Mouse (Mus musculus) midbrain, embryonic 15.5 days (tissue): ENCODE measurements around the gene Nrd1. TPM values are rescaled to one million over a fixed set of nuclear protein-coding genes. Genes with fewer than 3 reads are reported as not detected.

Source experiments
- ATAC-seq: fragments of 200-750 bp; cut with Nextera tagmentation; replicated peaks from 2 replicates; pipeline ENCODE4 v1.8.0; 2017; ENCODE audit warnings: moderate TSS enrichment
- H3K27ac ChIP-seq: fragments of 300-500 bp; sonication (generic); 2 replicates; pipeline ENCODE4 v1.5.1; 2015; ENCODE audit warnings: mild to moderate bottlenecking, inconsistent platforms
- H3K27me3 ChIP-seq: fragments of 300-500 bp; sonication (generic); replicated peaks from 2 replicates; pipeline ENCODE4 v1.6.1; 2015; ENCODE audit warnings: inconsistent platforms
- H3K36me3 ChIP-seq: fragments of 300-500 bp; sonication (generic); replicated peaks from 2 replicates; pipeline ENCODE4 v1.6.1; 2015; ENCODE audit warnings: inconsistent platforms
- H3K4me1 ChIP-seq: fragments of 300-500 bp; sonication (generic); 2 replicates; pipeline ENCODE4 v1.6.1; 2015; ENCODE audit warnings: inconsistent platforms
- H3K4me2 ChIP-seq: fragments of 300-500 bp; sonication (generic); 2 replicates; pipeline ENCODE4 v1.6.1; 2015; ENCODE audit warnings: inconsistent platforms, mild to moderate bottlenecking, moderate library complexity
- H3K4me3 ChIP-seq: fragments of 300-500 bp; sonication (generic); 2 replicates; pipeline ENCODE4 v1.5.1; 2015; ENCODE audit warnings: mild to moderate bottlenecking, inconsistent platforms
- H3K9ac ChIP-seq: fragments of 300-500 bp; sonication (generic); 2 replicates; pipeline ENCODE4 v1.6.1; 2015; ENCODE audit warnings: mild to moderate bottlenecking, inconsistent platforms
- H3K9me3 ChIP-seq: fragments of 300-500 bp; sonication (generic); 2 replicates; pipeline ENCODE4 v1.6.1; 2016; ENCODE audit warnings: inconsistent platforms
- WGBS: fragments of 180-500 bp; shearing (Covaris S2); methylation state at CpG from one replicate; pipeline ENCODE4 v1.1.7; 2015; ENCODE audit warnings: mixed read lengths; 5-methylcytosine and 5-hydroxymethylcytosine counted together
- polyA plus RNA-seq: library from polyadenylated mRNA; unstranded; fragments of >200 nt; fragmentation: Nextera tagmentation; extraction: Ambion mirVana; gene quantifications from 2 replicates; pipeline ENCODE4 v1.2.1, GENCODE M21; 2015

The Nrd1 gene
- polyA plus RNA-seq, 1 experiment from 2014 or later: 80.0 TPM

DNA sequence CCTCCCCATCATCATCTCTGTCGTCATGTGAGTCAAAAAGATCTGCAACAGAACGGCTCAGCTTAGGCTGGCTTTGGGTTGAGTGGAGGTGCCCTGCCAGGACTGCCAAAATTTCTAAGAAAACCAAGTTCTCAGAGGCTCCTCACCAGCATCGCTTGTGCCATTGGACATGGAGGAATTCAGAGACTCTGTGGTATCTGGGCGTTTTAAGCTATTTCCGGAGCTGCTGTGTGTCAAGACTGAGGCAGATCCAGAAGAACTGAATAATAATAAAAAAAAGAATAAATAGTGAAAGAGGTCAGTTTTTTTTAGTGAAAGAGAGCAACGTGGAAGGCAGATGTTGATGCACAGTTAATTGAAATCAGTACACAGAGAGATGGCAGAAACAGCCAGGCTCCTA, 72.4 kb downstream of the Nrd1 start:
- 88% methylated on average over 6 of the region's 6 CpGs for WGBS
- no peak overlapping the region for H3K9ac ChIP-seq
- H3K4me1 ChIP-seq: 0 out of 2 replicates have a peak, but pooled peaks cover 3% of the 10 kb centered on the region
- H3K4me2 ChIP-seq: no peak overlapping the region
- no peak overlapping the region for H3K4me3 ChIP-seq
- H3K27ac ChIP-seq: no peak overlapping the region
- H3K27me3 ChIP-seq: no peaks in the 10 kb centered on the region
- H3K36me3 ChIP-seq: peaks cover 4% of the 10 kb centered on the region; the same call in 1 of the 2 replicates
- no peaks in the 10 kb centered on the region for H3K9me3 ChIP-seq
- no peak for ATAC-seq

DNA sequence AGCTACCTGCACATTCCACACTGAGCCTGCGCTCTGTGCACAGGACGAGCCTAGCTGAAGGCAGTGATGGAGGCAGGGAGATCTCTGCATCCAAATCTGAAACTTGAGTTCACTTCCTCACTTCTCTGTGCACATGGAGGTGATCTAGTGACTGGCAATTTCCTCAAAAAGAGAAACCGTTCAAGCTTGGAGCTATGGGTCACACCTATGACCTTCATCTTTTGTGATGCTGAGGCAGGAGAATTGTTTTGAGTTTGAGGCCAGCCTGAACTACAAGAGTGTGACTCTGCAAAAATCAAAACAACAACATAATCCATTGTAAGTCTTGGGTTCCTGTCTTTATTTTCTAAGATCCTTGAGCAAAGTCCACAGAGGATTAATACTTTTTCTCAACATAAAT, 72.8 kb downstream of the Nrd1 start:
- WGBS: 80% methylated on average over 3 of the region's 3 CpGs
- H3K9me3 ChIP-seq: no peaks in the 10 kb centered on the region
- H3K9ac ChIP-seq: no peak overlapping the region
- H3K36me3 ChIP-seq: peaks cover 4% of the 10 kb centered on the region; the same call in 1 of the 2 replicates
- ATAC-seq: no peak
- H3K27me3 ChIP-seq: no peaks in the 10 kb centered on the region
- 0 out of 2 replicates have a peak, but pooled peaks cover 3% of the 10 kb centered on the region for H3K4me1 ChIP-seq
- no peak overlapping the region for H3K27ac ChIP-seq
- H3K4me2 ChIP-seq: no peak overlapping the region
- no peak overlapping the region for H3K4me3 ChIP-seq

DNA sequence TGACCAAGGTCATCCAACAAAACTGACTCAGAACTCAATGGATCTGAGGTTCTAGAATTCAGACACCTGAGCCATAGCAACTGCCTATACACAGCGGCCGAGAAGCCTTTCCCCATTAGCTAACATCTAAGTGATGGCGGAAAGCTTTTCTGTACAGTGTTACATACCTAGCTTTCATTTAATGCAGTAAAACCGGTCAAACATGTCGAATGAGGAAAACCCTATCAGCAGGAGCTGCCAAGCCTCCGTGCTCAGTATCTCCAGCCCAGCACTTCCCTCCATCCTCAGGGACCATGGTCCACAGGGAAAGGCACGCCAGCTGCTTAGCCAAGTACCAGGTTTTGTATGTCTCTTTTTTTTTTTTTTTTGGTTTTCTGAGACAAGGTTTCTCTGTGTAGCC, 78.5 kb downstream of the Nrd1 start:
- no peak overlapping the region for H3K9ac ChIP-seq
- H3K4me1 ChIP-seq: no peaks in the 10 kb centered on the region
- no peak for ATAC-seq
- no peak overlapping the region for H3K27ac ChIP-seq
- H3K9me3 ChIP-seq: no peaks in the 10 kb centered on the region
- no peak overlapping the region for H3K4me2 ChIP-seq
- 97% methylated on average over 7 of the region's 7 CpGs for WGBS
- H3K36me3 ChIP-seq: peaks cover 9% of the 10 kb centered on the region
- H3K4me3 ChIP-seq: no peak overlapping the region
- H3K27me3 ChIP-seq: no peaks in the 10 kb centered on the region

DNA sequence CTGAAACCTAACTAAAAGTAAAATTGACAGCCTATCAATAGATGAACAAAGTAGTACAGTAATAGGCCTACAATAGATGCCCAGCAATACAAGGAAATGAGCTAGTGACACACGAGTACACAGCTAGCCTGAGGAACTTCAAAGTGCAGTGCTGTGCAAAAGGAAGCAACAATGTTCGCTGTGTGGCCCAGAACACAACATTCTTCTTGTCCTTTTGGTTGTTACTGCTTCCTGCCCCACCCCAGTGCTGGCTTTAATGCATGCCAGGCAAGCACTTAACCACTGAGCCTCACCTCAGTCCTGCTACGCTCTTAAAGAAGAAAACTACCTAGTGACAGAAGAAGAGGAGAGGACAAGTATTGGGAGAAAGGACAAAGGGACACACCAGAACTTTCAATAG, 79.2 kb downstream of the Nrd1 start:
- Histone ChIP-seq H3K36me3 (peaks cover 9% of the 10 kb centered on the region), H3K27ac (no peak overlapping the region)
- 85% methylated on average over 3 of the region's 3 CpGs for WGBS

DNA sequence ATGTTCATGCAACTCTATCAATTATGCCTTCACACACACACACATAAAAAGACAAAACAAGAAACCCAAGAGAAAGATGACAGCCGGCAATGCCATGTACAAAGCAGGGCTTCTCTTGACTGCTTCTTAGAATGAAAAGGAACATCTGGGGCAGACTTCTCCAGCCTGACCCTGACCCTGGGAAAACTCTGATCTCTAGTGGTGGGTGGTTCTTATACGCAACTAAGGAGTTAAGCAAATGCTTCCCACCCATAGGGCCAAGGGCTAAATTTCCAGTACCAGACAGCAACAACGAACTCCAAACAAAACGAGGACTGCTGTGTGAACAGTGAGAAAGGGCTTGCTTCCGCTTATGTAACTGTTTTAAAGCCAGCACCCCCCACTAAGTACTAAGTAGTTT, 79.7 kb downstream of the Nrd1 start:
- Histone ChIP-seq H3K27ac (no peak overlapping the region), H3K4me2 (no peak overlapping the region), H3K9me3 (no peaks in the 10 kb centered on the region), H3K9ac (no peak overlapping the region), H3K4me3 (no peak overlapping the region), H3K27me3 (no peaks in the 10 kb centered on the region), H3K36me3 (peaks cover 9% of the 10 kb centered on the region), H3K4me1 (no peaks in the 10 kb centered on the region)
- 83% methylated on average over 5 of the region's 5 CpGs for WGBS
- no peak for ATAC-seq

More for the DNA sequence above, 79.2 kb downstream of the Nrd1 start:
- ATAC-seq: no peak
- Histone ChIP-seq H3K9me3 (no peaks in the 10 kb centered on the region), H3K4me3 (no peak overlapping the region), H3K27me3 (no peaks in the 10 kb centered on the region), H3K4me2 (no peak overlapping the region), H3K4me1 (no peaks in the 10 kb centered on the region), H3K9ac (no peak overlapping the region)

DNA sequence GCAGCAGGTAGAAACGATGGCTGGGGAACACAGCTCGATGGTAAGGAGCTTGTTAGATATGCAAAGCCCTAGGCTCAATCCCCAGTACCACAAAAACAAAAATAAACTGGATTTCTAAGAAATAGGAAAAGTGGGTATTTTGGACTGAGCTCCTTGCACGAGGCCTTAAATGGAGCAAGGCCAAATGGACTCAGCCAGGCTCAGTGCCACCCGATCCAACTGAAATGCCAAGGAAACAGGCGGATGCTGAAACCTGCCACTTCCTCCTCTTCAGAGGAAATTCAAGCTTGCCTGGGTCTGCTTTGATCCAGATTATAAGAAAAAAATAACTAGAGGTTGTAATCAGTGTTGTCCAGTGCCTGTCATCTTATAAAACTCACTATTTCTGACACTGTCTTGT, 88.7 kb downstream of the Nrd1 start:
- ATAC-seq: no peak
- Histone ChIP-seq H3K27me3 (no peaks in the 10 kb centered on the region), H3K36me3 (no peaks in the 10 kb centered on the region), H3K9me3 (no peaks in the 10 kb centered on the region), H3K4me1 (no peaks in the 10 kb centered on the region), H3K4me3 (no peak overlapping the region), H3K9ac (no peak overlapping the region), H3K4me2 (no peak overlapping the region), H3K27ac (no peak overlapping the region)
- 87% methylated on average over 5 of the region's 5 CpGs for WGBS

DNA sequence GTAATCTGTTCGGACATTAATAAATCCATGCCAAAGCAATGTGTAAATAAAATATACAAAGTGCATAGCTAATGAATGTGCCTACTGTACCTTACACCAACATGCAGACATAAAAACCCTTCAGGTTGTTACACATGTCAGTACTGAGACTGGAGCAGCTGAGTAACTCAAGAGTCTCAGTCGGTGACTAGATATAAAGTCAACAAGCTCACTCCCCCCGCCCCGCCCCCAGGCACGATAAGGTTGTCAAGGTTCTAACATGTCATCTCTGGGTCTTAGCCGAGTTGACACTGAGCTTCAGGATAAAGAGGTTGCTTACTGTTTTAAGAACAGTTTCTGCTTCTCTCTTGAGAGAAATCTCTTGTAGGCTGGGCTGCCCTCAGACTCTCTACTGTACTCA, 89.5 kb downstream of the Nrd1 start:
- no peak overlapping the region for H3K9ac ChIP-seq
- no peaks in the 10 kb centered on the region for H3K9me3 ChIP-seq
- no peak overlapping the region for H3K4me2 ChIP-seq
- no peak overlapping the region for H3K27ac ChIP-seq
- WGBS: 82% methylated on average over 6 of the region's 6 CpGs
- no peak for ATAC-seq
- no peaks in the 10 kb centered on the region for H3K36me3 ChIP-seq
- no peaks in the 10 kb centered on the region for H3K27me3 ChIP-seq
- no peak overlapping the region for H3K4me3 ChIP-seq
- no peaks in the 10 kb centered on the region for H3K4me1 ChIP-seq

DNA sequence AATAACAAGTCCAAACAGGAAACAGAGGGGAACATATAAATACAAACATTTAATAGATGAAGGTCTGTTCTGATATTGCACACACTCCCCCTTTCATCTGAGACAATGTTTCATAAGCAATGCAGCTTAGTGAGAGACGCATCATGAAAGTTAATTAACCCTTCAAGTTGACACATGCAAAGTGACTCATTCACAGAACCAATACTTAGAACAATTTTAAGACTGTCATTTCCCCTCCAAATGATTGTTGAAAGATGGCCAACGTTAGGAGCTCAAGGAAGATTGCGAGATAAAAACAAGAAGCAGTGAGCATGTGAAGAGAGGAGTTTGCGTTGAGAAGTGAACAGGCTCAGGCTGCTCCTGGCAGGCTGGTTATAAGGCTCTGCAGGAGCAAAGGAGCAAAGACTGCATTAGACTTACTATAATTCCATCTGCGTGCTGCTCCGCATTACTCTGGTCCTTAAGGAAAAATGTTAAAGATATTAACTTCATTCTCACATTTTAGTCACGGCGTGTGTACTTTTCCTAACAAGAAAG, 90.9 kb downstream of the Nrd1 start:
- H3K27ac ChIP-seq: no peak overlapping the region
- ATAC-seq: no peak

DNA sequence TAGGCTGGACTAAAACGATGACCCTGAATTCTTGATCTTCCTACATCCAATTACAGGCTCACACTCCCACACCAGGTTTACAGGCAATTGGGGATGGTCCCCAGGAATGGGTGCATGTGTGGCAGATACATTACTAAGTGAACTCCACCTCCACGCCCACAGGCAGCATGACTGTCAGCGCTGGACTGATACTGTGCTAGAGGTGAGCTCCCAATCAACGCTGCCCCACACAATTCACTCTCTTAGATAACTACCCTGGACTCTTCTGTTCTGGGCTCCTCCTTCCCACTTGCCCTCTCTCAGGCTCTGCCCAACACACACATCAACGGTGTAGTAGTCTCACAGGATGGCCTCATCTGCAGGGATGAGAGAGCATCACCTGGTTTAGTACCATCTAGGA, 91.9 kb downstream of the Nrd1 start:
- no peaks in the 10 kb centered on the region for H3K27me3 ChIP-seq
- no peaks in the 10 kb centered on the region for H3K4me1 ChIP-seq
- no peak overlapping the region for H3K4me3 ChIP-seq
- H3K4me2 ChIP-seq: no peak overlapping the region
- no peaks in the 10 kb centered on the region for H3K9me3 ChIP-seq
- no peak overlapping the region for H3K27ac ChIP-seq
- no peak for ATAC-seq
- 93% methylated on average over 5 of the region's 5 CpGs for WGBS
- no peaks in the 10 kb centered on the region for H3K36me3 ChIP-seq
- H3K9ac ChIP-seq: no peak overlapping the region

More for the DNA sequence above, 90.9 kb downstream of the Nrd1 start:
- no peak overlapping the region for H3K4me3 ChIP-seq
- WGBS: 85% methylated on average over 8 of the region's 8 CpGs
- no peak overlapping the region for H3K4me2 ChIP-seq
- no peaks in the 10 kb centered on the region for H3K36me3 ChIP-seq
- no peaks in the 10 kb centered on the region for H3K9me3 ChIP-seq
- H3K9ac ChIP-seq: no peak overlapping the region
- no peaks in the 10 kb centered on the region for H3K4me1 ChIP-seq
- H3K27me3 ChIP-seq: no peaks in the 10 kb centered on the region

DNA sequence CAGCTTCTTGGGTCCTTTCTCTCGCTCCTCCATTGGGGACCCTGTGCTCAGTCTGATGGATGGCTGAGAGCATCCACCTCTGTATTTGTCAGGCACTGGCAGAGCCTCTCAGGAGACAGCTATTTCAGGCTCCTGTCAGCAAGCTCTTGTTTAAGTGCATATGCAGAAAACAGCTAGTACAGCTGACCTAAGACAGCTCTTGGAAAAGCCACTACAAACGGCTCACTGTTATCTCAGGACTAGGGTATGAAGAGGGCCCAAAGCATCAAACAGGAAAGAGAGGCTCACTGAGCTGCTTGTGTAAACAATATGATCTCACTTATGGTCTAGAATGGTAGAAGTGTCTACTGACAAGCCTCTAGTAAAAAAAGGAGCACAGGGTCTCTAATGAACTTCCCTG, 93.8 kb downstream of the Nrd1 start:
- 75% methylated on average over 2 of the region's 2 CpGs for WGBS
- H3K36me3 ChIP-seq: no peaks in the 10 kb centered on the region
- H3K27me3 ChIP-seq: no peaks in the 10 kb centered on the region
- no peaks in the 10 kb centered on the region for H3K9me3 ChIP-seq
- no peak overlapping the region for H3K4me3 ChIP-seq
- H3K4me2 ChIP-seq: no peak overlapping the region
- no peak for ATAC-seq
- H3K9ac ChIP-seq: no peak overlapping the region
- H3K27ac ChIP-seq: no peak overlapping the region
- no peaks in the 10 kb centered on the region for H3K4me1 ChIP-seq

DNA sequence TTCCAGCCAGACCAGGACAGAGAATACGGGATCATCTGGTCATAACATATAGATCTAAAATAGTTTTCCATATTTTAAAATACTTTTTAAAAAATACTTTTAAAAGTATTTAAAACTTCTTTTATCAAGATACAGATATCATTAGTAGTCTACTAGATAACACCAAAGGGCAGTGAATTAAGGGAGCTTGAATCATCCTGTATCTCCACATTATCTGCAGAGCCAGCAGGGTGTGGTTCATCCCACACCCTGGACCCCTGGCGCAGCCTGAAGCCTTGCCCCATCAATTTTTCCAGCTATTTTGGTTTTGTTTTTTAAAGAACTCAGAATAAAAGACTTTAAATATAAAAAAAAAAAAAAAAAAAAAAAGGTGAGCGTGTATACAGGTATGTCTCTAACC, 98.4 kb downstream of the Nrd1 start:
- no peaks in the 10 kb centered on the region for H3K9me3 ChIP-seq
- no peak overlapping the region for H3K4me2 ChIP-seq

DNA sequence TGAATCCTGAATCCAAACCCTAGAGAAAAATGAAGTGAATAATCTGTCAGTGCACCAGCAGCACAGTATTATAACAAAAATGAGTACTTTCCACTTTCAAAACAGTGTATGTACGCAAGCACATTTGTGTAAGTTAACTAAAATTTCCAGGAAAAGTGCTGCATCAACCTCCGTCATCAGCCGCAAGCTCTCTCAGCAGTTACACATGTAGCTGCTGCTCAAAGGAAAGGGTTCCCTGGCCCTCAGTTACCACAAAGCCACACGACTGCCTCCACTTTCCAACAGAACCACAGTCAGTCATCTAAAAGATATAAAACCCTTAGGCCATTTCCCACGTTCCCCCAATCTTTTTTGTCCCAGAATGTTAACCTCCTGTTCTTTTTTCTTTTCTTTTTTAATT, 102.1 kb downstream of the Nrd1 start:
- 93% methylated on average over 5 of the region's 5 CpGs for WGBS
- H3K9me3 ChIP-seq: no peaks in the 10 kb centered on the region
- no peak for ATAC-seq
- no peak overlapping the region for H3K4me2 ChIP-seq
- H3K36me3 ChIP-seq: no peaks in the 10 kb centered on the region
- H3K4me1 ChIP-seq: no peaks in the 10 kb centered on the region
- no peak overlapping the region for H3K4me3 ChIP-seq
- H3K9ac ChIP-seq: no peak overlapping the region
- no peaks in the 10 kb centered on the region for H3K27me3 ChIP-seq
- no peak overlapping the region for H3K27ac ChIP-seq

More for the DNA sequence above, 98.4 kb downstream of the Nrd1 start:
- Histone ChIP-seq H3K9ac (no peak overlapping the region), H3K4me1 (no peaks in the 10 kb centered on the region), H3K4me3 (no peak overlapping the region), H3K27ac (no peak overlapping the region), H3K36me3 (no peaks in the 10 kb centered on the region), H3K27me3 (no peaks in the 10 kb centered on the region)
- ATAC-seq: no peak
- 95% methylated on average over 3 of the region's 3 CpGs for WGBS

DNA sequence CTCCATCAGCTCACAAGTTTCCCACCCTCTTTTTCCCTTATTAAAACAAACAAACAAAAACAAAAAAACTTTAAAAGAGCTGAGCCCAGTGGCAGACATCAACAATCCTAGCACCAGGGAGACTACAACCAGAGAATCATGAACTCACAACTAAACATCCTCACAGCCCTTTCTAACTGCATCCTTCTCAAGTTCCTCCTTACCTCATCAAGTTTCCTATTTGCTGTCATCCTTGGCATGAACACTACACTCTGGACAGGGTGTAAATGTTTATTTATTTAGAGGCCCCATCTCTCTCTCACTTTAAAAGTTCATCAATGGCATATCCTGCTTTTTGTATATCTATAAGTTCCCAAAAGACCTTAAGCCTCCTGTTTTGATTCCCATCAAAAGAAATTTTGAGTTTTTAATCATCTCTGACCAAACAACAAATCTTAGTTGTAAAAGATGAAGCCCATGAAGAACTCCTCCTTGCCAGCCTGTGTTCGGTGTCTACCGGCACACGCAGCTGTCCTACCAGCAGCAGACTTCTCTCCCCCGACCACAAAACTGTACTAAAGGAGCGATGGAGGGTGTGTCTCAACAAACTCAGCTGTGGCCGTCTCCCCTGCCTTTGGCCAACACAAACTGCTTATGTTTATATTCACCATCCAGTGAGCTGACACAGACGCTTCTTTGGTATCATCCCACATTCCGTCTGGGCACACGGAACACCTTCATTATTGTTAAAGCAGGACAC, 102.9 kb downstream of the Nrd1 start:
- H3K4me1 ChIP-seq: no peaks in the 10 kb centered on the region

More for the DNA sequence above, 102.9 kb downstream of the Nrd1 start:
- H3K4me3 ChIP-seq: no peak overlapping the region
- no peak overlapping the region for H3K4me2 ChIP-seq
- no peaks in the 10 kb centered on the region for H3K36me3 ChIP-seq
- WGBS: 81% methylated on average over 9 of the region's 9 CpGs
- no peak for ATAC-seq
- no peaks in the 10 kb centered on the region for H3K9me3 ChIP-seq
- no peak overlapping the region for H3K9ac ChIP-seq
- no peak overlapping the region for H3K27ac ChIP-seq
- H3K27me3 ChIP-seq: no peaks in the 10 kb centered on the region
